Mouse (Mus musculus) liver, embryonic 16.5 days (tissue): ENCODE results near the gene Ethe1. TPM values are rescaled to one million over a fixed set of nuclear protein-coding genes. Genes with fewer than 3 reads are reported as not detected.
A peak's percentile ranks its signal among the peaks of the same experiment; 100 is the strongest.

Experiments used
- ATAC-seq: fragments of 200-750 bp; cut with Nextera tagmentation; 2 replicates; pipeline ENCODE4 v1.8.0; 2017; ENCODE audit warnings: low read depth, mild to moderate bottlenecking, moderate number of reproducible peaks, moderate library complexity
- H3K27ac ChIP-seq: fragments of 300-500 bp; sonication (generic); 2 replicates; pipeline ENCODE4 v1.5.1; 2014; ENCODE audit warnings: mild to moderate bottlenecking, low read length
- H3K27me3 ChIP-seq: fragments of 300-500 bp; sonication (generic); 2 replicates; pipeline ENCODE4 v1.6.1; 2014; ENCODE audit warnings: low read depth, low read length, mixed read lengths; ENCODE audit not compliant: control insufficient read depth, insufficient read depth
- H3K36me3 ChIP-seq: fragments of 300-500 bp; sonication (generic); 2 replicates; pipeline ENCODE4 v1.6.1; 2014; ENCODE audit warnings: mild to moderate bottlenecking; ENCODE audit not compliant: control insufficient read depth, insufficient read depth
- H3K4me1 ChIP-seq: fragments of 300-500 bp; sonication (generic); 2 replicates; pipeline ENCODE4 v1.6.1; 2014; ENCODE audit warnings: low read depth, low read length, mixed read lengths; ENCODE audit not compliant: control insufficient read depth
- H3K4me2 ChIP-seq: fragments of 300-500 bp; sonication (generic); 2 replicates; pipeline ENCODE4 v1.6.1; 2014; ENCODE audit warnings: low read depth, low read length, mixed read lengths
- H3K4me3 ChIP-seq: fragments of 300-500 bp; sonication (generic); 2 replicates; pipeline ENCODE4 v1.5.1; 2014; ENCODE audit warnings: low read depth, mild to moderate bottlenecking, low read length
- H3K9ac ChIP-seq: fragments of 300-500 bp; sonication (generic); 2 replicates; pipeline ENCODE4 v1.6.1; 2014; ENCODE audit warnings: low read depth, low read length
- H3K9me3 ChIP-seq: fragments of 300-500 bp; sonication (generic); replicated peaks from 2 replicates; pipeline ENCODE4 v1.6.1; 2016; ENCODE audit warnings: low read length; ENCODE audit not compliant: control insufficient read depth
- WGBS: fragments of 180-500 bp; shearing (Covaris S2); extraction: QIAGEN DNeasy Blood & Tissue Kit; methylation state at CpG from one replicate; pipeline ENCODE4 v1.1.7; 2014; ENCODE audit not compliant: insufficient replicate concordance; 5-methylcytosine and 5-hydroxymethylcytosine counted together
- polyA plus RNA-seq: library from polyadenylated mRNA; unstranded; fragments of >200 nt; fragmentation: Nextera tagmentation; extraction: Ambion mirVana; gene quantifications from 2 replicates; pipeline ENCODE4 v1.2.1, GENCODE M21; 2015

Gene Ethe1
- 26.4 and 26.5 TPM in 2 replicates for polyA plus RNA-seq

- WGBS: 11% methylated on average over 30 of the region's 30 CpGs
- Histone ChIP-seq H3K27me3 (peaks cover 20% of the 10 kb centered on the region), H3K36me3 (no peaks in the 10 kb centered on the region), H3K4me3 (peak within 1 kb of the TSS; percentile 47), H3K4me2 (peak within 1 kb of the TSS; percentile 60), H3K27ac (no peak within 1 kb of the TSS), H3K4me1 (peaks cover 19% of the 10 kb centered on the region), H3K9me3 (no peaks in the 10 kb centered on the region; the same call in 1 of the 2 replicates), H3K9ac (peak within 1 kb of the TSS; percentile 32)
- ATAC-seq: no peak
These were observed at the start of gene Ethe1, which contains the start of gene Zfp575 for GRCm38 (mm10) chr7:24587330-24588105. Gene Ethe1, plus strand, starts transcription at chr7:24587543. Gene Zfp575, minus strand, starts transcription at chr7:24587641.

GRCm38 (mm10) chr7:24537591-24537990 is 49.8 kb upstream of the Ethe1 start:
- Histone ChIP-seq H3K9ac (no peak overlapping the region), H3K9me3 (no peaks in the 10 kb centered on the region), H3K36me3 (peaks cover 8% of the 10 kb centered on the region; the same call in 1 of the 2 replicates), H3K27me3 (no peaks in the 10 kb centered on the region), H3K4me3 (no peak overlapping the region), H3K27ac (no peak overlapping the region), H3K4me2 (no peak overlapping the region), H3K4me1 (no peaks in the 10 kb centered on the region)
- 57% methylated on average over 5 of the region's 5 CpGs for WGBS
- no peak for ATAC-seq

GRCm38 (mm10) chr7:24538154-24538553 is 49.2 kb upstream of the Ethe1 start:
- ATAC-seq: no peak
- Histone ChIP-seq H3K9me3 (no peaks in the 10 kb centered on the region), H3K27ac (no peak overlapping the region), H3K9ac (no peak overlapping the region), H3K4me1 (no peaks in the 10 kb centered on the region), H3K4me2 (no peak overlapping the region), H3K27me3 (no peaks in the 10 kb centered on the region), H3K4me3 (no peak overlapping the region), H3K36me3 (peaks cover 8% of the 10 kb centered on the region; the same call in 1 of the 2 replicates)
- WGBS: 28% methylated on average over 5 of the region's 5 CpGs

- peaks cover 4% of the 10 kb centered on the region; the same call in 1 of the 2 replicates for H3K36me3 ChIP-seq
- no peaks in the 10 kb centered on the region for H3K9me3 ChIP-seq
- H3K4me1 ChIP-seq: no peaks in the 10 kb centered on the region
- H3K27ac ChIP-seq: no peak overlapping the region
- no peak overlapping the region for H3K4me3 ChIP-seq
- ATAC-seq: no peak
- no peak overlapping the region for H3K4me2 ChIP-seq
- no peak overlapping the region for H3K9ac ChIP-seq
- 48% methylated on average over 5 of the region's 5 CpGs for WGBS
- no peaks in the 10 kb centered on the region for H3K27me3 ChIP-seq
These were observed 48.6 kb upstream of the Ethe1 start for GRCm38 (mm10) chr7:24538701-24539100.

GRCm38 (mm10) chr7:24539686-24540085 is 47.7 kb upstream of the Ethe1 start:
- H3K9ac ChIP-seq: no peak overlapping the region
- WGBS: 80% methylated on average over 4 of the region's 4 CpGs
- H3K27ac ChIP-seq: no peak overlapping the region
- no peak overlapping the region for H3K4me3 ChIP-seq
- no peaks in the 10 kb centered on the region for H3K4me1 ChIP-seq
- ATAC-seq: no peak
- H3K27me3 ChIP-seq: no peaks in the 10 kb centered on the region
- no peaks in the 10 kb centered on the region for H3K36me3 ChIP-seq
- no peak overlapping the region for H3K4me2 ChIP-seq
- H3K9me3 ChIP-seq: no peaks in the 10 kb centered on the region

- ATAC-seq: no peak
- Histone ChIP-seq H3K4me2 (no peak overlapping the region), H3K27me3 (no peaks in the 10 kb centered on the region), H3K27ac (no peak overlapping the region), H3K4me1 (peaks cover 16% of the 10 kb centered on the region), H3K4me3 (no peak overlapping the region), H3K9ac (no peak overlapping the region), H3K9me3 (no peaks in the 10 kb centered on the region), H3K36me3 (no peaks in the 10 kb centered on the region)
- 54% methylated on average over 2 of the region's 2 CpGs for WGBS
These were observed 42.8 kb upstream of the Ethe1 start for GRCm38 (mm10) chr7:24544506-24544905.

- Histone ChIP-seq H3K4me2 (peak within 1 kb of the TSS; percentile 83), H3K27me3 (no peaks in the 10 kb centered on the region), H3K27ac (peak within 1 kb of the TSS; percentile 63), H3K36me3 (no peaks in the 10 kb centered on the region), H3K9ac (peak within 1 kb of the TSS; percentile 90), H3K9me3 (no peaks in the 10 kb centered on the region), H3K4me3 (peak within 1 kb of the TSS; percentile 90), H3K4me1 (peaks cover 16% of the 10 kb centered on the region)
- no peak for ATAC-seq
- WGBS: 45% methylated on average over 13 of the region's 13 CpGs
These were observed 41.2 kb upstream of the Ethe1 start, which contains the start of the genes Pinlyp and Xrcc1 for GRCm38 (mm10) chr7:24546068-24546614. Gene Pinlyp, minus strand, starts transcription at chr7:24546118. Gene Xrcc1, plus strand, starts transcription at chr7:24546289.

GRCm38 (mm10) chr7:24546634-24547389 is 40.5 kb upstream of the Ethe1 start:
- under 1% methylated on average over 53 of the region's 57 CpGs for WGBS
- H3K27ac ChIP-seq: peak overlapping the region; percentile 63
- peak; percentile 99 for ATAC-seq
- peak overlapping the region; percentile 83 for H3K4me2 ChIP-seq
- peaks cover 16% of the 10 kb centered on the region for H3K4me1 ChIP-seq
- no peaks in the 10 kb centered on the region for H3K9me3 ChIP-seq
- no peaks in the 10 kb centered on the region for H3K27me3 ChIP-seq
- peak overlapping the region; percentile 90 for H3K9ac ChIP-seq
- H3K4me3 ChIP-seq: peak overlapping the region; percentile 90
- no peaks in the 10 kb centered on the region for H3K36me3 ChIP-seq
